Comparison of ENCODE assay signal across 8 mouse cellular contexts in genomic region chr9:124033345-124033744, GRCm38 (mm10). TPM values are rescaled to one million over a fixed set of nuclear protein-coding genes. Genes with fewer than 3 reads are reported as not detected.
DNase-seq lines count a peak whose midpoint lies in the region; ATAC-seq lines count a peak whose summit lies in the region.

No protein-coding gene starts in this region.

- H3K36me3 ChIP-seq in forebrain, embryonic 14.5 days (ENCODE audit: control insufficient read depth, insufficient read depth, low read length), result no peaks in the 10 kb centered on the region
- H3K36me3 ChIP-seq in forebrain, embryonic 16.5 days (ENCODE audit: control insufficient read depth, insufficient read depth), result no peaks in the 10 kb centered on the region
- no peaks in the 10 kb centered on the region for H3K36me3 ChIP-seq in hindbrain, embryonic 14.5 days (replicated peaks; ENCODE audit: control insufficient read depth, insufficient read depth)

- H3K27ac ChIP-seq in forebrain, embryonic 14.5 days (ENCODE audit: low read depth, low read length), result no peak overlapping the region
- no peak overlapping the region for H3K27ac ChIP-seq in forebrain, embryonic 16.5 days (ENCODE audit: low read length)
- no peak overlapping the region for H3K27ac ChIP-seq in hindbrain, embryonic 14.5 days

- H3K9ac ChIP-seq in forebrain, embryonic 14.5 days (ENCODE audit: low read length), result no peak overlapping the region
- H3K9ac ChIP-seq in forebrain, embryonic 16.5 days (replicated peaks; ENCODE audit: low read depth, low read length), result no peak overlapping the region
- H3K9ac ChIP-seq in hindbrain, embryonic 14.5 days, result no peak overlapping the region

- peak; percentile 2 for DNase-seq in forebrain, embryonic 14.5 days (ENCODE audit: low spot score)
- DNase-seq in urinary bladder, postnatal 14 days (ENCODE audit: low spot score), result peak; percentile 13
- no peak for DNase-seq in urinary bladder, postnatal 10 days (ENCODE audit: low spot score)
- peak; percentile 9 to 21 for DNase-seq in kidney, postnatal 36 days
- peak; percentile 46 to 64 for DNase-seq in natural killer cell, adult 2 months (ENCODE audit: low spot score in 2 of 2)
- DNase-seq in hindbrain, embryonic 14.5 days (ENCODE audit: low spot score), result no peak
- no peak for DNase-seq in urinary bladder, postnatal 25 days (ENCODE audit: low spot score)

- H3K4me3 ChIP-seq in forebrain, embryonic 14.5 days (ENCODE audit: low read depth, low read length), result no peak overlapping the region
- H3K4me3 ChIP-seq in forebrain, embryonic 16.5 days (replicated peaks; ENCODE audit: low read length), result no peak overlapping the region
- no peak overlapping the region for H3K4me3 ChIP-seq in hindbrain, embryonic 14.5 days (replicated peaks; ENCODE audit: low read length)

- no peak overlapping the region for H3K4me2 ChIP-seq in forebrain, embryonic 14.5 days (ENCODE audit: low read length)
- H3K4me2 ChIP-seq in forebrain, embryonic 16.5 days (ENCODE audit: low read length), result no peak overlapping the region
- H3K4me2 ChIP-seq in hindbrain, embryonic 14.5 days (replicated peaks), result no peak overlapping the region

- H3K27me3 ChIP-seq in forebrain, embryonic 14.5 days (replicated peaks; ENCODE audit: control insufficient read depth, insufficient read depth, low read length), result no peaks in the 10 kb centered on the region
- no peaks in the 10 kb centered on the region for H3K27me3 ChIP-seq in forebrain, embryonic 16.5 days (replicated peaks; ENCODE audit: control insufficient read depth, insufficient read depth, low read length)
- no peaks in the 10 kb centered on the region for H3K27me3 ChIP-seq in hindbrain, embryonic 14.5 days (ENCODE audit: control insufficient read depth, insufficient read depth, low read length)

- no peak for ATAC-seq in forebrain, embryonic 14.5 days
- no peak for ATAC-seq in forebrain, embryonic 16.5 days
- ATAC-seq in hindbrain, embryonic 14.5 days (ENCODE audit: low FRiP score), result no peak

- H3K9me3 ChIP-seq in forebrain, embryonic 14.5 days (replicated peaks; ENCODE audit: control insufficient read depth, low read length), result no peaks in the 10 kb centered on the region
- no peaks in the 10 kb centered on the region for H3K9me3 ChIP-seq in forebrain, embryonic 16.5 days (ENCODE audit: control insufficient read depth, low read length)
- no peaks in the 10 kb centered on the region for H3K9me3 ChIP-seq in hindbrain, embryonic 14.5 days (ENCODE audit: control insufficient read depth, low read length)

- no peaks in the 10 kb centered on the region for H3K4me1 ChIP-seq in forebrain, embryonic 14.5 days (ENCODE audit: control insufficient read depth, insufficient read depth, low read length)
- no peaks in the 10 kb centered on the region for H3K4me1 ChIP-seq in forebrain, embryonic 16.5 days (replicated peaks; ENCODE audit: control insufficient read depth, insufficient read depth, low read length)
- no peaks in the 10 kb centered on the region for H3K4me1 ChIP-seq in hindbrain, embryonic 14.5 days (replicated peaks; ENCODE audit: control insufficient read depth, insufficient read depth, low read length)

- 43% methylated on average over 1 of the region's 1 CpGs for WGBS in forebrain, embryonic 14.5 days
- WGBS in forebrain, embryonic 16.5 days, result 48% methylated on average over 1 of the region's 1 CpGs
- WGBS in hindbrain, embryonic 14.5 days, result 65% methylated on average over 1 of the region's 1 CpGs

RNA-seq across cellular contexts. Expression of gene Ccr3, which starts 11.6 kb away (rescaled TPM):
- polyA plus RNA-seq in forebrain, embryonic 14.5 days (2014; fragmentation: Nextera tagmentation; extraction: Ambion mirVana), result not detected in 2 replicates
- polyA plus RNA-seq in forebrain, embryonic 16.5 days (2015; fragmentation: Nextera tagmentation; extraction: Ambion mirVana), result not detected in 2 replicates
- not detected in 2 replicates for polyA plus RNA-seq in hindbrain, embryonic 14.5 days (2014; fragmentation: Nextera tagmentation; extraction: Ambion mirVana)

RNA-seq across cellular contexts. Expression of gene Ccr1l1, which starts 55.1 kb away (rescaled TPM):
- not detected in 2 replicates for polyA plus RNA-seq in forebrain, embryonic 14.5 days (2014; fragmentation: Nextera tagmentation; extraction: Ambion mirVana)
- polyA plus RNA-seq in forebrain, embryonic 16.5 days (2015; fragmentation: Nextera tagmentation; extraction: Ambion mirVana), result not detected in 2 replicates
- not detected in 2 replicates for polyA plus RNA-seq in hindbrain, embryonic 14.5 days (2014; fragmentation: Nextera tagmentation; extraction: Ambion mirVana)

Comparison
In these comparisons a context has a peak if more than half of its experiments do, and no peak if none do; other contexts are left out.
1. DNase-seq: peak in forebrain, embryonic 14.5 days (single experiment), urinary bladder, postnatal 14 days (single experiment), kidney, postnatal 36 days (2 of 2) and natural killer cell, adult 2 months (2 of 2); none in urinary bladder, postnatal 10 days (single experiment), hindbrain, embryonic 14.5 days (single experiment) and urinary bladder, postnatal 25 days (single experiment).